Mouse (Mus musculus) erythroblast, embryonic 14.5 days (primary cell): Measurements from ENCODE around the gene Gm10490. TPM values are rescaled to one million over a fixed set of nuclear protein-coding genes. Genes with fewer than 3 reads are reported as not detected.
"Not testable (repeated sequence)": the region's sequence is repeated elsewhere in the genome, so short reads cannot be mapped to it uniquely, and the experiment has no call there.

ENCODE experiments used
- H3K27me3 ChIP-seq: 2 replicates; pipeline ENCODE4 v1.6.1; 2012; ENCODE audit warnings: inconsistent platforms; ENCODE audit not compliant: control insufficient read depth
- H3K36me3 ChIP-seq: 2 replicates; pipeline ENCODE4 v1.6.1; 2012; ENCODE audit warnings: mild to moderate bottlenecking, inconsistent platforms; ENCODE audit not compliant: control insufficient read depth
- H3K4me1 ChIP-seq: 2 replicates; pipeline ENCODE4 v1.6.1; 2012; ENCODE audit warnings: inconsistent platforms; ENCODE audit not compliant: control insufficient read depth
- H3K4me3 ChIP-seq: replicated peaks from 2 replicates; pipeline ENCODE3; 2012; ENCODE audit warnings: moderate library complexity, mild to moderate bottlenecking, inconsistent platforms
- H3K9me3 ChIP-seq: 2 replicates; pipeline ENCODE4 v1.6.1; 2012; ENCODE audit warnings: low read length, inconsistent platforms, mixed read lengths; ENCODE audit not compliant: control insufficient read depth
- GATA1 ChIP-seq: IDR thresholded peaks from 2 replicates; pipeline ENCODE4 v1.6.1; 2012; ENCODE audit warnings: low read length, inconsistent platforms, mixed read lengths
- TAL1 ChIP-seq: IDR thresholded peaks from 3 replicates; pipeline ENCODE4 v1.6.1; 2012; ENCODE audit warnings: low read length, inconsistent platforms, mixed read lengths
- polyA plus RNA-seq: library from polyadenylated mRNA; stranded (reverse); fragments of >175 nt; gene quantifications from 2 replicates; pipeline ENCODE4 v1.2.3, GENCODE M21; 2012

The Gm10490 gene
- polyA plus RNA-seq, 1 experiment, result not detected

DNA sequence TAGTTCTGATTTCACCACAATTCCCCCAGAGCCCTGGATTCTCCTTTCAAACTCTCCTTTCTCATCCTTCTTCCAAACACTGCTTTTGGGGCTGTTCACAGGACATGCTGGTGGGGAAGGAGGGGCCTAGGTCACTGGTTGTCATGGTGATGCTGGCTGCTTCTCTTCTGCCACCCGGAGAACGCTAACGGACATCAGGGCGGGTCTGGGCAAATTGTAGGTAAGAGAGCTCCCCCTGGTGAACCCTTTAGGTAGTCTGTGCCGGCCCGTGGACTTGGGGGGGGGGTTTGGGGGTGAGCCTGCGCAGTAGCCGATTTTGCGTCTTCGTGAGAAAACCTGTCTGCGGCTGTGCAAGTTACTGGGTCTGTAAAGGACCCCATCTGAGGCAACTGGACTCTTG lies 29.5 kb upstream of the Gm10490 start:
- peaks cover 39% of the 10 kb centered on the region for H3K4me1 ChIP-seq
- H3K27me3 ChIP-seq, result peaks cover 14% of the 10 kb centered on the region
- H3K9me3 ChIP-seq, result peaks cover 5% of the 10 kb centered on the region
- H3K36me3 ChIP-seq, result peaks cover 22% of the 10 kb centered on the region
- no peak overlapping the region for H3K4me3 ChIP-seq
- TF ChIP-seq GATA1, result no peak
- no peak for TF ChIP-seq TAL1

DNA sequence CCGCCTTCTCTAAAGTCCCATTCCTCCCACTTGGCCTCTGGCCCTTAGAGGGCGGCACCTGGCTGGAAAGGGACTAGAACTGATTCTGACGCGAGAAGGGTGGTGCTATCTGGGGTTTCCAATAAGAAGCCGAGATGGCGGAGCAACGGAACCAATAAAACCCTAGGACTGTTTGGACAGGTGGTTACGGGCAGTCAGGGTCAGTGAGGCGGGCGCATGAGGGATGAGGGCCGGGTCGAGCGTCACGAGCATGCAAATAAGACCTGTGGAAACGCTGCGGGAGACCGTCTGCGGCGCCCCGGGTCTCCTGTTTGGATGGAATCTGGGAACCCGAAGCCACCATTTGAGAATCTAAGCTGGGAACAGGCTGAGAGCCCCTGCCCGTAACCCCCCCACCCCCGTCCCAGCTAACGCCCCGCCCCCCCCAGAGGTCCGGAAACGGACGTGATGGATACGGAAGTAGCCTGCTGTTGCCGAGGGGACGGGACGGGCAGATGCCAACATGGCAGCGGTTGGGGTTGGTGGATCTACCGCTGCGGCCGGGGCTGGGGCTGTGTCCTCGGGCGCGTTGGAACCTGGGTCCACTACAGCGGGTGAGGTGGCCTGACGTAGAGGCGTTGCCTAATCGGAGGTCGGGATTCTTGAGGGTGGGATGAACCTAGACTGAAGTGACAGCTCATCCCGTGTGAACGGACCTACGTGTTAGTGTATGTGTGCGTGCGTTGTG lies 25.3 kb upstream of the Gm10490 start, which contains the start of gene Slc35a2:
Slc35a2 (plus strand) TSS at position 188 of the 727 bp plus-strand sequence.
- Histone ChIP-seq H3K4me1 (peaks cover 31% of the 10 kb centered on the region), H3K27me3 (peaks cover 4% of the 10 kb centered on the region; the same call in 1 of the 2 replicates), H3K9me3 (no peaks in the 10 kb centered on the region), H3K36me3 (peaks cover 13% of the 10 kb centered on the region), H3K4me3 (peak within 1 kb of the TSS; percentile 75)
- TF ChIP-seq TAL1, result no peak
- no peak for TF ChIP-seq GATA1

DNA sequence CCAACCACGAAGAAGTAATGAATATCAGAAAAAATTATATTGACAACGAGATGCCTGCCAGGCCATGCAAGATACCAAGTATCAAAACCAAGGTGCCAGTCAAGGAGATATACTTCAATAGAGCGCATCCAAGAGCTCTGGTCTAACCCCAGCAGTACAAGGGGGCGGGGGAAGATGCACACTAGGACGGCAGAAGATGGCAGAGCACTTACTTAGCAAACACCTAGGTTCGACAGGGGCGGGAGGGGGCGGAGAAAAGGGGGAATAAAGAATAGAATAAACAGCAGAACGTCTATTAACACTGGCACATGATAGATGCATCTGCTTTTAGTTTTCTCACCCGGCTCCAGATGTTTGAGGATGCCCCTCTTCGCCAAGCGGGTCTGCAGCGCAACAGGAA lies 11.1 kb upstream of the Gm10490 start:
- TF ChIP-seq TAL1 (no peak), GATA1 (no peak)
- Histone ChIP-seq H3K4me3 (peak overlapping the region; percentile 88), H3K27me3 (no peaks in the 10 kb centered on the region), H3K36me3 (peaks cover 33% of the 10 kb centered on the region), H3K4me1 (peaks cover 18% of the 10 kb centered on the region), H3K9me3 (peaks cover 4% of the 10 kb centered on the region; the same call in 1 of the 2 replicates)

DNA sequence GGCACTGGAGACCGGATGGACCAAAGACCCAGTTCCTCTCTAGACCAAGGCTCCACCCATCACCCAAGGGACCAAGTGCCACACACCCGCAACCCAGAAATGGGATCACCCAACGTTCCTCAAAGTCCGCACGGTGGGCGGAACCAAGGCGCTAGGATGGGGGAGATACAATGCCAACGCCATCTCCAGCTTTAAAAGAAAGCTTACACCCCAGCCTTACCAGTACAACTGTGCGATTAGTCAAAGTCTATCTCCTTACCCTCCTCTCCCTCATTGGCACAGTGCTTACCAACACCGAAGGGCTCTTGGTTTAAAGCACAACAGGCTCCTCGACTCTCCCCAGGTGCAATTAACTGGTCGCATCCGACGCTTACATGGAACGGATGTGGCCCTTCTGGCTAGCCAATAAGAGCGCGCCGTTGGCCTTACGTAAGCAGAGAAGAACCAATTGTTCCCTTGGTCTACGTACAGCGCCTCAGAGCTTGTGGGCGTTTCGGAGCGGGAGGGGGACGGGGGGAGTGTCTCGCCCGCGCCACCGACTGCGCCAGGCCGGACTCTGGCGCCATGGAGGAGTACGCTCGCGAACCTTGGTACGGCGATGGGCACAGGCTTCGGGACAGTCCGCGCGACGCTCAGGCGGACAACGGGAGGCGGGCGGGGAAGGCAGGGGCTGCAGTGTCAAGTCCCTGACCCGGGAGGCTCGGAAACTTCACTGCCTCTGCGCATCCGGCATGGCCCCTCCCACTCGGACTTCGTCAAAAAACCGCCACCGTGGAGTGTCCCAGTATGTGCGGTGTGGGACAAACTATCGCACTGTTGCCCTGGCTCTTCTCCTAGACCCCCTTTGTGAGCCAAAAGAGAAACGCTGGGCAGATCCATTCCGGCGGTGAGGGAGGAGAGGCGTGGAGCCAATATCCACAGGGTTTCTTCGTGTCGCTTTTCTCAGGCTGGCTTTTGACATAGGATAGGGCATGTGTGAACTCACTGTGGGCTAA lies 10.2 kb upstream of the Gm10490 start, which contains the start of the genes Pqbp1 and Timm17b:
Pqbp1 (minus strand) TSS at position 390 of the 995 bp plus-strand sequence.
Timm17b (plus strand) TSS at position 478 of the 995 bp plus-strand sequence.
- Histone ChIP-seq H3K9me3 (peaks cover 4% of the 10 kb centered on the region; the same call in 1 of the 2 replicates), H3K4me1 (peaks cover 18% of the 10 kb centered on the region), H3K36me3 (peaks cover 31% of the 10 kb centered on the region), H3K4me3 (peak within 1 kb of the TSS; percentile 88), H3K27me3 (no peaks in the 10 kb centered on the region)
- no peak for TF ChIP-seq GATA1
- no peak for TF ChIP-seq TAL1

DNA sequence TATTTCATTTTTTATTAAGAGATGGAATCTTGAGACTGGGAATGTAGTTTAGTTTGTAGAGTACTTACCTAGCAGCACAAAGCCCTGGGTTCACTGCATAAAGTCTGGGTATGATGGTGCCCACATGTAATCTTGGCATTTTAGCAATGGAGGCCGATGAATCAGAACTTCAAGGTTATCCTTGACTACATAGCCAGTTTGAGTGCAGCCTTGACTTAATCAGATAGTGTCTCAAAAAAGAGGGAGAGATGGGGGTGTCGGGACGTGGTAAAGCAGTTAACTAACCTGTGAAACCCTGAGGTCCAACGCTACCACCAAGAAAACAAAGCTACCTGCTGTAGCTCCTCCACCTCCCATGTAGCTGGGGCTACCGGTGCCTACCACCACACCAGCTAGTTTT lies 4.9 kb upstream of the Gm10490 start:
- Histone ChIP-seq H3K9me3 (peaks cover 4% of the 10 kb centered on the region; the same call in 1 of the 2 replicates), H3K36me3 (peaks cover 30% of the 10 kb centered on the region), H3K4me1 (peaks cover 9% of the 10 kb centered on the region), H3K27me3 (no peaks in the 10 kb centered on the region), H3K4me3 (no peak overlapping the region)
- TF ChIP-seq GATA1, result no peak

DNA sequence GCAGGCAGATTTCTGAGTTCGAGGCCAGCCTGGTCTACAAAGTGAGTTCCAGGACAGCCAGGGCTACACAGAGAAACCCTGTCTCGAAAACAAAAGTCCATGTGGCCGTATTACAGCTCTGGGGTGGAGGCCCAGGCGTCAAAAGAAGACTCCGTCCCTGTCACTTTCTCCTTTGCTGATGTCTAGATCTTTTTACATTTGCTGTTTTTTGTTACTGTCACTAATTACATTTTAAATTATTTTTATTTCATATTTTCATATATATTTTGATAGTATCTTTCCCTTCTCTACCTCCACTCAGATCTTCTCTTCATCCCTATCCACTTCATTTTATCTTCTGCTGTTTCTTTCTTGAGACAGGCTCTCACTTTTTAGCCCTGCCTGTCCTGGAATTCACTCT lies 1.6 kb upstream of the Gm10490 start, which contains the start of gene Gm10491:
Gm10491 (minus strand) TSS at position 101 of the 400 bp plus-strand sequence.
- Histone ChIP-seq H3K9me3 (peaks cover 4% of the 10 kb centered on the region; the same call in 1 of the 2 replicates), H3K4me3 (no peak within 1 kb of the TSS), H3K36me3 (peaks cover 27% of the 10 kb centered on the region), H3K4me1 (peaks cover 5% of the 10 kb centered on the region), H3K27me3 (no peaks in the 10 kb centered on the region)
- TF ChIP-seq GATA1 (no peak), TAL1 (no peak)

DNA sequence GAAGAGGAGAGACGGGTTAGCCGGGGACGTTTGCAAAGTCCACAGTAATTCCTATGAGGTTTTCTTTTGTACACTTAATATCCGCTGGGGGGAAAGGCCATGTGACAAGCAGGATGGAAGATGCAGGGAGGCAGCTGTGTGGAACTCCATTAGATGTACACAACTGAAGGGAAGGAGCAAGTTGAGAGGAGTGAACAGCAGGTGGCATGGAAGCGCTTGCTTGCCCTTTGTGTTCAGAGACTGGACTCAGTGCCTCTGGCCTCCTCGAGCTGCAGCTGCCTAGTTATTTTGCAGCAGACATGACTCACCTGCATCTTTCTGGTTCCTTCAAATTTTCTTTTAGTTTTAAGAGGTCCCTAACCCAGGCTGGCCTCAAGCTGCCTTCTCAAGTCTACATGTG lies 1.1 kb downstream of the Gm10490 start:
- H3K9me3 ChIP-seq, result peaks cover 4% of the 10 kb centered on the region; the same call in 1 of the 2 replicates
- H3K36me3 ChIP-seq, result peaks cover 15% of the 10 kb centered on the region
- H3K4me1 ChIP-seq, result peaks cover 5% of the 10 kb centered on the region
- H3K27me3 ChIP-seq, result no peaks in the 10 kb centered on the region
- TF ChIP-seq GATA1, result no peak
- TF ChIP-seq TAL1, result no peak
- H3K4me3 ChIP-seq, result no peak overlapping the region

DNA sequence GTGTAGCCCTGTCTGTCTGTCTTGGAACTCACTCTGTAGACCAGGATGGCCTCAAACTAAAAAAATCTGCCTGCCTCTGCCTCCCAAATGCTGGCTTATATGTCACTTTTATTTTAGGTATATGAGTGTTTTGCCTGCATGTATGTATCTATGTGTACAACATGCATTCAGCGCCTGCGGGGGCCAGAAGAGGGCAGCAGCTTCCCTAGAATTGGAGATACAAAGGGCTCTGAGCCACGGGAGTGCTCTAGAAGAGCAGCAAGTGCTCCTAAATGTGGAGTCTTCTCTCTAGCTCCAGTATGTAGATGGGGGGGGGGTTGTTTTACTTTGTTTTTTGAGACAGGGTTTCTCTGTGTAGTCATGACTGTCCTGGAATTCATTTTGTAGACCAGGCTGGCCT lies 6.3 kb downstream of the Gm10490 start:
- H3K9me3 ChIP-seq, H3K4me1 ChIP-seq, H3K4me3 ChIP-seq, H3K36me3 ChIP-seq: not testable (repeated sequence)
- H3K27me3 ChIP-seq, result peaks cover 27% of the 10 kb centered on the region

DNA sequence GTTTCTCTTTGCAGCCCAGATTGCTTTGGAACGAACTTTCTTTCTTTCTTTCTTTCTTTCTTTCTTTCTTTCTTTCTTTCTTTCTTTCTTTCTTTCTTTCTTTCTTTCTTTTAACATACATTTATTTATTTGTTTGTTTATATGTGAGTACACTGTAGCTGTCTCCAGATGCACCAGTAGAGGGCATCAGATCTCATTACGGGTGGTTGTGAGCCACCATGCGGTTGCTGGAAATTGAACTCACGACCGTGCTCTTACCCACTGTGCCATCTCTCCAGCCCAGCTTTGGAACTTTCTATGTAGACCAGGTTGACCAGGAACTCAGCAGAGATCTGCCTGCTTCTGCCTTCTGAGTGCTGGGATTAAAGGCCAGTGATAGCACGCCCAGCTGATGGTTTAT lies 8.6 kb downstream of the Gm10490 start:
- H3K4me3 ChIP-seq, H3K36me3 ChIP-seq, H3K4me1 ChIP-seq: not testable (repeated sequence)
- peaks cover 11% of the 10 kb centered on the region for H3K9me3 ChIP-seq
- peaks cover 49% of the 10 kb centered on the region for H3K27me3 ChIP-seq
